Mouse (Mus musculus) olfactory bulb, adult 2 months (tissue): Measurements from ENCODE around the gene Rab35.

Experiments used
- CTCF ChIP-seq: fragments of 200-500 bp; IDR thresholded peaks from 2 replicates; pipeline ENCODE4 v1.5.1; 2012; ENCODE audit warnings: low read depth, mild to moderate bottlenecking, low read length, moderate library complexity; ENCODE audit not compliant: insufficient read depth
- POLR2A ChIP-seq: fragments of 200-500 bp; IDR thresholded peaks from 2 replicates; pipeline ENCODE4 v1.6.1; 2012; ENCODE audit warnings: mild to moderate bottlenecking, low read depth, low read length, moderate library complexity; ENCODE audit not compliant: insufficient read depth

DNA sequence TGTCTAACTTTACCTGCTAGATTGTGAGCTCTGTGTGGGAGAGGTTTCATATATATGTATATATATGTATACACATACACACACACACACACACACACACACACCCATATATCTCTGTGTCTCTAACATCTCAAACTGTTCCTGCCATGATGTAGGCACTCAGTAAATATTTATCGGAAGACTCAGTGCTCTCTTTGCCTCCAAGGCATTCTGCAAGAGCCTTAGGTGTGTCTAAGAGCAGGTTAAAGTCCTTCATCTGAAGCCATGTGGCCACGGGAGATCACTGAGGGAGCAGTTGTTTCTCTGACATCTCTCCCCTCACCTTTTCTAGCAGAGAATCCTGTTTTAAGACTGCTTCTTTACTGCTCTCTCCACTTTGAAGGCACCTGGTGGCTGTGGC lies 40.2 kb upstream of the Rab35 start:
- no peak for TF ChIP-seq CTCF
- TF ChIP-seq POLR2A, result no peak
